ENCODE assay signal across 10 mouse cellular contexts in the genomic region with DNA sequence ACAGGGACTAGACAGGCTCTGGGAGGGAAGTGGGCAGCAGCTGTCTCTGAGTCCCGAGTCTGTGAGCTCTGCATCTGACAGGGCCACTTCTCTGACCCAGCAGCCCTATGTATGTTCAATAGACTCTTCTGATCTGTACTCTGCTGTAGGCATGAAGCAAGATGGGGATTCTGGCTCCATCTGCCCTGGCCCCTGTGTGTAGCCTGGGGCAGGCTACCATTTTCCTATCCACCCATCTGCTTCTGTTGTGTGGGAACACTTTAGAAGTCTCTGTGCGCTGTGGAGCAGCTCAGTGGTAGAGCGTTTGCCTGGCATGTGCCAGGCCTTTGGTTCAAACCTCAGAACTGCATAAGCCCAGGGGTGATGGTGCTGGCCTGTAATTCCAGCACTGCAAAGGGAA. TPM values are rescaled to one million over a fixed set of nuclear protein-coding genes. Genes with fewer than 3 reads are reported as not detected.
DNase-seq lines count a peak whose midpoint lies in the region; ATAC-seq lines count a peak whose summit lies in the region.
"Had no signal": no experiment of that assay in that cellular context is flagged by ENCODE, and none has a peak within 500 bp of the region (broad histone marks: within the 10 kb centered on the region; RNA-seq: fewer than 3 reads in every experiment).

No protein-coding gene starts in this region.

- H3K9me3 ChIP-seq in intestine, embryonic 16.5 days (ENCODE audit: control insufficient read depth, low read length) = no peaks in the 10 kb centered on the region
- no peaks in the 10 kb centered on the region for H3K9me3 ChIP-seq in intestine, embryonic 15.5 days
- H3K9me3 ChIP-seq in embryonic facial prominence, embryonic 12.5 days = no peaks in the 10 kb centered on the region
- no peaks in the 10 kb centered on the region for H3K9me3 ChIP-seq in hindbrain, embryonic 15.5 days
- no peaks in the 10 kb centered on the region for H3K9me3 ChIP-seq in midbrain, embryonic 16.5 days (replicated peaks; ENCODE audit: control insufficient read depth, low read length, poor library complexity, severe bottlenecking)
- H3K9me3 ChIP-seq: limb, embryonic 15.5 days had no signal

- ATAC-seq in intestine, embryonic 16.5 days = no peak
- no peak for ATAC-seq in intestine, embryonic 15.5 days
- no peak for ATAC-seq in embryonic facial prominence, embryonic 12.5 days (ENCODE audit: insufficient number of reproducible peaks, insufficient read depth, low FRiP score, low TSS enrichment)
- ATAC-seq in hindbrain, embryonic 15.5 days (ENCODE audit: low FRiP score, low read depth) = no peak
- no peak for ATAC-seq in midbrain, embryonic 16.5 days
- ATAC-seq: inflammation-experienced regulatory T-cells, adult 6 months had no signal

- H3K4me3 ChIP-seq in intestine, embryonic 16.5 days (ENCODE audit: low read length) = no peak overlapping the region
- H3K4me3 ChIP-seq in intestine, embryonic 15.5 days (replicated peaks) = no peak overlapping the region
- H3K4me3 ChIP-seq in embryonic facial prominence, embryonic 12.5 days = no peak overlapping the region
- no peak overlapping the region for H3K4me3 ChIP-seq in hindbrain, embryonic 15.5 days
- no peak overlapping the region for H3K4me3 ChIP-seq in midbrain, embryonic 16.5 days (ENCODE audit: low read depth, low read length)
- H3K4me3 ChIP-seq: limb, embryonic 15.5 days had no signal

- H3K27ac ChIP-seq in intestine, embryonic 16.5 days (ENCODE audit: low read length) = peak overlapping the region; percentile 37; the same call in 1 of the 2 replicates
- H3K27ac ChIP-seq in intestine, embryonic 15.5 days = no peak overlapping the region
- H3K27ac ChIP-seq in embryonic facial prominence, embryonic 12.5 days = peak overlapping the region; percentile 80
- peak overlapping the region; percentile 90 for H3K27ac ChIP-seq in hindbrain, embryonic 15.5 days (replicated peaks)
- H3K27ac ChIP-seq in midbrain, embryonic 16.5 days (ENCODE audit: low read length) = peak overlapping the region; percentile 91

- no peaks in the 10 kb centered on the region for H3K27me3 ChIP-seq in intestine, embryonic 16.5 days (replicated peaks; ENCODE audit: control insufficient read depth, insufficient read depth, low read length)
- H3K27me3 ChIP-seq in intestine, embryonic 15.5 days (replicated peaks) = no peaks in the 10 kb centered on the region
- H3K27me3 ChIP-seq in embryonic facial prominence, embryonic 12.5 days = no peaks in the 10 kb centered on the region
- no peaks in the 10 kb centered on the region for H3K27me3 ChIP-seq in hindbrain, embryonic 15.5 days
- no peaks in the 10 kb centered on the region for H3K27me3 ChIP-seq in midbrain, embryonic 16.5 days (ENCODE audit: control insufficient read depth, insufficient read depth, low read depth, low read length)
- H3K27me3 ChIP-seq: limb, embryonic 15.5 days had no signal

- H3K4me1 ChIP-seq in intestine, embryonic 16.5 days (ENCODE audit: control insufficient read depth, insufficient read depth, low read length) = peaks cover 23% of the 10 kb centered on the region
- peaks cover 21% of the 10 kb centered on the region for H3K4me1 ChIP-seq in intestine, embryonic 15.5 days (replicated peaks)
- H3K4me1 ChIP-seq in embryonic facial prominence, embryonic 12.5 days = peaks cover 39% of the 10 kb centered on the region
- H3K4me1 ChIP-seq in hindbrain, embryonic 15.5 days (replicated peaks) = peaks cover 44% of the 10 kb centered on the region
- H3K4me1 ChIP-seq in midbrain, embryonic 16.5 days (ENCODE audit: control insufficient read depth, insufficient read depth, low read length) = peaks cover 48% of the 10 kb centered on the region

- no peak overlapping the region for H3K4me2 ChIP-seq in intestine, embryonic 16.5 days (ENCODE audit: low read depth, low read length)
- H3K4me2 ChIP-seq in intestine, embryonic 15.5 days (replicated peaks) = no peak overlapping the region
- no peak overlapping the region for H3K4me2 ChIP-seq in embryonic facial prominence, embryonic 12.5 days (replicated peaks)
- no peak overlapping the region for H3K4me2 ChIP-seq in hindbrain, embryonic 15.5 days
- no peak overlapping the region for H3K4me2 ChIP-seq in midbrain, embryonic 16.5 days (ENCODE audit: low read length)
- H3K4me2 ChIP-seq: limb, embryonic 15.5 days had no signal

- 63% methylated on average over 3 of the region's 3 CpGs for WGBS in intestine, embryonic 16.5 days
- WGBS in intestine, embryonic 15.5 days = 71% methylated on average over 3 of the region's 3 CpGs
- WGBS in embryonic facial prominence, embryonic 12.5 days = 64% methylated on average over 3 of the region's 3 CpGs
- 43% methylated on average over 3 of the region's 3 CpGs for whole genome bisulfite sequencing in hindbrain, embryonic 15.5 days
- 52% methylated on average over 3 of the region's 3 CpGs for WGBS in midbrain, embryonic 16.5 days

- DNase-seq in cerebellum, postnatal 25 days = no peak
- no peak for DNase-seq in gastrocnemius, postnatal 4 days (ENCODE audit: low spot score in 2 of 2)
- no peak for DNase-seq in urinary bladder, postnatal 4 days (ENCODE audit: low spot score in 2 of 2)

- H3K36me3 ChIP-seq in intestine, embryonic 16.5 days (ENCODE audit: control insufficient read depth, insufficient read depth, low read length) = 0 out of 2 replicates have a peak, but pooled peaks cover 7% of the 10 kb centered on the region
- H3K36me3 ChIP-seq in intestine, embryonic 15.5 days = peaks cover 15% of the 10 kb centered on the region
- peaks cover 15% of the 10 kb centered on the region for H3K36me3 ChIP-seq in embryonic facial prominence, embryonic 12.5 days
- peaks cover 7% of the 10 kb centered on the region for H3K36me3 ChIP-seq in hindbrain, embryonic 15.5 days
- H3K36me3 ChIP-seq in midbrain, embryonic 16.5 days (ENCODE audit: control insufficient read depth, insufficient read depth, low read length) = peaks cover 17% of the 10 kb centered on the region

- H3K9ac ChIP-seq in intestine, embryonic 16.5 days (ENCODE audit: low read depth, low read length) = 0 out of 2 replicates have a peak overlapping the region, but pooled peaks have one; percentile 16
- H3K9ac ChIP-seq in intestine, embryonic 15.5 days = no peak overlapping the region
- peak overlapping the region; percentile 27; the same call in 1 of the 2 replicates for H3K9ac ChIP-seq in embryonic facial prominence, embryonic 12.5 days
- H3K9ac ChIP-seq in hindbrain, embryonic 15.5 days = 0 out of 2 replicates have a peak overlapping the region, but pooled peaks have one; percentile 14
- H3K9ac ChIP-seq in midbrain, embryonic 16.5 days (ENCODE audit: low read depth, low read length) = 0 out of 2 replicates have a peak overlapping the region, but pooled peaks have one; percentile 22
- H3K9ac ChIP-seq: limb, embryonic 15.5 days had no signal

RNA-seq across cellular contexts. Expression of a gene that starts 34.8 kb away (rescaled TPM):
- polyA plus RNA-seq in intestine, embryonic 16.5 days (2015; fragmentation: Nextera tagmentation; extraction: Ambion mirVana) = 103 and 104 TPM in 2 replicates
- 78.0 and 87.9 TPM in 2 replicates for polyA plus RNA-seq in intestine, embryonic 15.5 days (2015; fragmentation: Nextera tagmentation; extraction: Ambion mirVana)
- 56.2 and 67.5 TPM in 2 replicates for polyA plus RNA-seq in embryonic facial prominence, embryonic 12.5 days (2016; fragmentation: Nextera tagmentation; extraction: Ambion mirVana)
- 99.4 and 102 TPM in 2 replicates for polyA plus RNA-seq in hindbrain, embryonic 15.5 days (2015; fragmentation: Nextera tagmentation; extraction: Ambion mirVana)
- polyA plus RNA-seq in midbrain, embryonic 16.5 days (2015; fragmentation: Nextera tagmentation; extraction: Ambion mirVana) = 117 and 125 TPM in 2 replicates
- 10 to 100 TPM; 53.5 to 56.9 TPM for total RNA-seq in gastrocnemius, postnatal 4 days (2021)
